Mouse (Mus musculus): ENCODE data around the gene Ankrd11. TPM values are rescaled to one million over a fixed set of nuclear protein-coding genes. Genes with fewer than 3 reads are reported as not detected.

Ankrd11 gene
- polyA plus RNA-seq, 1 experiment from 2014 or later: 67.3 TPM

GRCm38 (mm10) chr8:122917531-122918392, 124.3 kb downstream of the Ankrd11 start:
- Histone ChIP-seq H3K4me3 (replicated peaks) (no peak overlapping the region), H3K9me3 (no peaks in the 10 kb centered on the region), H3K9ac (no peak overlapping the region), H3K4me2 (no peak overlapping the region), H3K36me3 (peaks cover 4% of the 10 kb centered on the region; the same call in 1 of the 2 replicates), H3K27me3 (replicated peaks) (no peaks in the 10 kb centered on the region), H3K27ac (no peak overlapping the region), H3K4me1 (peaks cover 25% of the 10 kb centered on the region)
- 46% methylated on average over 11 of the region's 11 CpGs for WGBS
- peak; percentile 50; the same call in 1 of the 2 replicates for ATAC-seq (ENCODE audit: insufficient read depth, low FRiP score, low read depth)

GRCm38 (mm10) chr8:122916766-122917165, 125.3 kb downstream of the Ankrd11 start:
- Histone ChIP-seq H3K4me3 (replicated peaks) (no peak overlapping the region), H3K36me3 (peaks cover 4% of the 10 kb centered on the region), H3K27me3 (replicated peaks) (no peaks in the 10 kb centered on the region), H3K9ac (no peak overlapping the region), H3K9me3 (no peaks in the 10 kb centered on the region), H3K27ac (no peak overlapping the region), H3K4me1 (peaks cover 25% of the 10 kb centered on the region), H3K4me2 (no peak overlapping the region)
- 56% methylated on average over 3 of the region's 3 CpGs for WGBS
- ATAC-seq (ENCODE audit: insufficient read depth, low FRiP score, low read depth): no peak

DNA sequence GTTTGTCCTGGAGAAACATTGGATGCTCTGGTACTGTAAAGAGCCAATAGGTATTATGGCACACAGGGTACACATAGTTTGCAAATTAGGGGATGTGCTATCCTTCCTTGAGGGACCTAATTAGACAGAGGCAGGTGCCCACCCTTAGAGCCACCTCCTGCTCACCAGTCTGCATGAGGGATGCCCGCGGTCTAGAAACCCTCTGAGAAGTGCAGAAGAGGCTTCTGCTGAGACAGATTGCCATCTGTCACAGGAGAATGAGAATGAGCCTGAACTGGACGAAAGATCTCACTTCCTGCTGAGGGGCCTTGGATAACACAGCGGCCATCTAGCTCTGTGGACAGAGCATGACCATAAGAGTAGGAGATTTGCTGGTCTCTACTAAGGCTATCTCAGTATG, 129.2 kb downstream of the Ankrd11 start:
- no peak overlapping the region for H3K4me3 ChIP-seq (replicated peaks)
- no peaks in the 10 kb centered on the region for H3K27me3 ChIP-seq (replicated peaks)
- peaks cover 7% of the 10 kb centered on the region for H3K4me1 ChIP-seq
- H3K27ac ChIP-seq: no peak overlapping the region
- 92% methylated on average over 4 of the region's 4 CpGs for WGBS
- H3K4me2 ChIP-seq: no peak overlapping the region
- no peaks in the 10 kb centered on the region for H3K9me3 ChIP-seq
- no peak for ATAC-seq (ENCODE audit: insufficient read depth, low FRiP score, low read depth)
- H3K36me3 ChIP-seq: peaks cover 16% of the 10 kb centered on the region
- H3K9ac ChIP-seq: no peak overlapping the region

- no peak overlapping the region for H3K9ac ChIP-seq
- H3K27me3 ChIP-seq (replicated peaks): no peaks in the 10 kb centered on the region
- no peak for ATAC-seq (ENCODE audit: insufficient read depth, low FRiP score, low read depth)
- H3K4me2 ChIP-seq: no peak overlapping the region
- no peaks in the 10 kb centered on the region for H3K9me3 ChIP-seq
- WGBS: 81% methylated on average over 3 of the region's 3 CpGs
- H3K36me3 ChIP-seq: peaks cover 23% of the 10 kb centered on the region
- H3K27ac ChIP-seq: no peak overlapping the region
- H3K4me1 ChIP-seq: no peaks in the 10 kb centered on the region
- H3K4me3 ChIP-seq (replicated peaks): no peak overlapping the region
Measured at GRCm38 (mm10) chr8:122912150-122912549, 129.9 kb downstream of the Ankrd11 start.

DNA sequence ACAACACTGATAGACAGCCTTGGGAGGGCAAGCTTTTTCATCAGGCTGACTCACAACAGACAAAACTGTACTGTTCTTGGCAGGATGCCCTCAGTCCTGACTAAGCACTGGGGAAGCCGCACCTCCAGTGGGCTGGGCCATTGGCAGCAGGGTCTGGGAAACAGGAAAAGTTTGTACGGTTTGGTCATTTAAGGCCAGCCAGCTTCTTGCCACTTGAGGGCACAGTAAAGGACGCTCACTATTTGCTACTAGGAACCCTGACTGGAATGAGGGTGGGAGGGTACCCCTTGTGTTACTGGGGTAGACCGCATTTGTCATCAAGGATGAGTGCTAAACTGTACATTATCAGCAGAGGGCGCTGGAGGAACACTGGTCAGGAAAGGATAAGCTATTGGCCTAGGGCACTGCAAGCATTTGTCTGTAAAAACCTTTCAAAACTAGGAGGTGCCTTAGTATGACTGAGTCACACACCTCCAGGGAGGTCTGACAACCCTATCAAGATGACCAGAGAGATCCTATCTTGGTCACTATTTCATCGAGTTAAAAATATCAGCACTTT, 135.5 kb downstream of the Ankrd11 start:
- H3K27ac ChIP-seq: no peak overlapping the region
- no peak overlapping the region for H3K9ac ChIP-seq
- H3K36me3 ChIP-seq: peaks cover 25% of the 10 kb centered on the region
- WGBS: 33% methylated on average over 6 of the region's 6 CpGs
- H3K4me3 ChIP-seq (replicated peaks): no peak overlapping the region
- H3K27me3 ChIP-seq (replicated peaks): no peaks in the 10 kb centered on the region
- H3K9me3 ChIP-seq: no peaks in the 10 kb centered on the region
- no peak overlapping the region for H3K4me2 ChIP-seq
- ATAC-seq (ENCODE audit: insufficient read depth, low FRiP score, low read depth): peak; percentile 81
- 0 out of 2 replicates have a peak, but pooled peaks cover 3% of the 10 kb centered on the region for H3K4me1 ChIP-seq

DNA sequence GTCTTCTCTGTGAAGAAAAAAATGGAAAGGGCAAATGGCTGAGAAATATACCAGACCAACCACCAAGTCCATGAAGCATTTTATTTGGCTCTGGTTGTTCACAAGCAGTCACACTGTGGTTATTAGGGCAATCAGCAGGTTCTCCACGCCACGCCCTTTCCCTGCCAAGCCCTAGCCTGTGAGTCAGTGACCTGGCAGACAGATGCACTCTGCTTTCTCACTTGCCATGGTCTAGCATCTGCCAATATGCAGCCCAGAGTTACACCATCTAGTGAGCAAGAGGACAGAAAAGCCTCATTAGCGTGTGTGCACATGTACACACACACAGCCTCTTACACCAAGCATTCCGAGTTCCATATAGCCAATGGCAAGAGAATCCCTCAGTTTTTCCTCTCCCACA, 136.7 kb downstream of the Ankrd11 start:
- WGBS: 92% methylated on average over 4 of the region's 4 CpGs
- Histone ChIP-seq H3K4me2 (no peak overlapping the region), H3K9ac (no peak overlapping the region), H3K27me3 (replicated peaks) (no peaks in the 10 kb centered on the region), H3K36me3 (peaks cover 25% of the 10 kb centered on the region), H3K27ac (no peak overlapping the region), H3K4me1 (0 out of 2 replicates have a peak, but pooled peaks cover 3% of the 10 kb centered on the region), H3K9me3 (no peaks in the 10 kb centered on the region), H3K4me3 (replicated peaks) (no peak overlapping the region)
- ATAC-seq (ENCODE audit: insufficient read depth, low FRiP score, low read depth): no peak

DNA sequence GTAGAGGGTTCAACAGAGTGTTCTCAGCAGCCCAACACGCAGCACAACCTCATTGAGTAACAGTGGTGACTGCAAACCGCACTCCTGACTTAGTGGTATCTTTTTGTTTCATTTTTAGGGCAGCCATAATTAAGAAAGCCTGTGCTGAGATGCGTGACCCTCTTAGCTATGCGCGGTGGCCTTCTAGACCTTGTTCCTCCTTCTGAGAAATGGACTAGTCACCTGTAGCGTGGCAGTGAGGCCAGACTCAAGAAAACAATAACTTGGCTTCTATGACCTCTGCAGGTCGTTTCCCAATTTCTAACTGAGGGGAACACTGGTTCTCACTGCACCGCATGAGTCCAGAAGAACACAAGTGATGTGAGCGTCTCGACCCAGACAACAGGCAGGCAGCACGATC, 137.6 kb downstream of the Ankrd11 start:
- Histone ChIP-seq H3K27me3 (replicated peaks) (no peaks in the 10 kb centered on the region), H3K4me2 (no peak overlapping the region), H3K9me3 (no peaks in the 10 kb centered on the region), H3K4me1 (0 out of 2 replicates have a peak, but pooled peaks cover 3% of the 10 kb centered on the region), H3K9ac (no peak overlapping the region), H3K36me3 (peaks cover 25% of the 10 kb centered on the region), H3K4me3 (replicated peaks) (no peak overlapping the region), H3K27ac (no peak overlapping the region)
- no peak for ATAC-seq (ENCODE audit: insufficient read depth, low FRiP score, low read depth)
- 94% methylated on average over 11 of the region's 11 CpGs for WGBS

- no peak for ATAC-seq (ENCODE audit: insufficient read depth, low FRiP score, low read depth)
- H3K27me3 ChIP-seq (replicated peaks): no peaks in the 10 kb centered on the region
- H3K36me3 ChIP-seq: peaks cover 18% of the 10 kb centered on the region
- no peak overlapping the region for H3K4me2 ChIP-seq
- WGBS: 78% methylated on average over 5 of the region's 5 CpGs
- no peak overlapping the region for H3K27ac ChIP-seq
- 0 out of 2 replicates have a peak, but pooled peaks cover 3% of the 10 kb centered on the region for H3K4me1 ChIP-seq
- H3K9me3 ChIP-seq: no peaks in the 10 kb centered on the region
- no peak overlapping the region for H3K4me3 ChIP-seq (replicated peaks)
- no peak overlapping the region for H3K9ac ChIP-seq
Measured at GRCm38 (mm10) chr8:122903002-122903401, 139.1 kb downstream of the Ankrd11 start.

- no peaks in the 10 kb centered on the region for H3K9me3 ChIP-seq
- no peak overlapping the region for H3K9ac ChIP-seq
- no peaks in the 10 kb centered on the region for H3K27me3 ChIP-seq (replicated peaks)
- H3K4me3 ChIP-seq (replicated peaks): no peak overlapping the region
- no peak overlapping the region for H3K27ac ChIP-seq
- ATAC-seq (ENCODE audit: insufficient read depth, low FRiP score, low read depth): no peak
- WGBS: 74% methylated on average over 3 of the region's 3 CpGs
- H3K36me3 ChIP-seq: peaks cover 15% of the 10 kb centered on the region; the same call in 1 of the 2 replicates
- H3K4me2 ChIP-seq: no peak overlapping the region
- 0 out of 2 replicates have a peak, but pooled peaks cover 3% of the 10 kb centered on the region for H3K4me1 ChIP-seq
Measured at GRCm38 (mm10) chr8:122902581-122902980, 139.5 kb downstream of the Ankrd11 start.

GRCm38 (mm10) chr8:122901892-122902515, 140.1 kb downstream of the Ankrd11 start:
- H3K4me2 ChIP-seq: no peak overlapping the region
- no peak for ATAC-seq (ENCODE audit: insufficient read depth, low FRiP score, low read depth)
- no peak overlapping the region for H3K4me3 ChIP-seq (replicated peaks)
- H3K9me3 ChIP-seq: no peaks in the 10 kb centered on the region
- 83% methylated on average over 8 of the region's 8 CpGs for WGBS
- H3K4me1 ChIP-seq: 0 out of 2 replicates have a peak, but pooled peaks cover 3% of the 10 kb centered on the region
- no peaks in the 10 kb centered on the region for H3K27me3 ChIP-seq (replicated peaks)
- no peak overlapping the region for H3K9ac ChIP-seq
- H3K36me3 ChIP-seq: peaks cover 15% of the 10 kb centered on the region; the same call in 1 of the 2 replicates
- no peak overlapping the region for H3K27ac ChIP-seq

DNA sequence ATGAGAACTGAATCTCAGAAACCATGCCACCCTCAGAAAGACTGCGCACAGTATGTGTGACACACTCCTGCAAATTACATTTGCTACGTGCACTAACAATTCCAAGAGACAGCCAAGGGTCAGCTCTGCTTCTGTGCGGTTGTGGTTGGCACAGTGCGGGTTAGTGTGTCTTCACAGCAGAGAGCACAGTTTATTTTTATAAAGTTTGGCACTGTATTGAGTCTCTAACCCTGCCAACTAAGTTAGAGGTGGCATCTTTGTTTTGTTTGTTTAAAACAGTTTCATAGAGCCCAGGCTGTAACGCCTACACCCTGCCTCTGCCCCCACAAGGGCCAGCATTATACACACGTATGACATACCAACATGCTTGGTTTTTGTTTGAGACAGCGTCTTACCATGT, 140.6 kb downstream of the Ankrd11 start:
- no peak overlapping the region for H3K4me2 ChIP-seq
- peaks cover 19% of the 10 kb centered on the region for H3K36me3 ChIP-seq
- no peaks in the 10 kb centered on the region for H3K9me3 ChIP-seq
- ATAC-seq (ENCODE audit: insufficient read depth, low FRiP score, low read depth): no peak
- H3K27me3 ChIP-seq (replicated peaks): no peaks in the 10 kb centered on the region
- H3K27ac ChIP-seq: no peak overlapping the region
- 91% methylated on average over 7 of the region's 7 CpGs for WGBS
- 0 out of 2 replicates have a peak, but pooled peaks cover 3% of the 10 kb centered on the region for H3K4me1 ChIP-seq
- no peak overlapping the region for H3K9ac ChIP-seq
- no peak overlapping the region for H3K4me3 ChIP-seq (replicated peaks)

- H3K4me3 ChIP-seq (replicated peaks): no peak overlapping the region
- no peaks in the 10 kb centered on the region for H3K27me3 ChIP-seq (replicated peaks)
- no peak overlapping the region for H3K27ac ChIP-seq
- H3K4me2 ChIP-seq: no peak overlapping the region
- 83% methylated on average over 5 of the region's 5 CpGs for WGBS
- no peak overlapping the region for H3K9ac ChIP-seq
- ATAC-seq (ENCODE audit: insufficient read depth, low FRiP score, low read depth): no peak
- peaks cover 43% of the 10 kb centered on the region for H3K36me3 ChIP-seq
- no peaks in the 10 kb centered on the region for H3K9me3 ChIP-seq
- no peaks in the 10 kb centered on the region for H3K4me1 ChIP-seq
Measured at GRCm38 (mm10) chr8:122899085-122899484, 143.0 kb downstream of the Ankrd11 start.

All from stomach, embryonic 15.5 days (tissue).